Mouse (Mus musculus) stomach, postnatal 0 days (tissue): Measurements from ENCODE around the gene Olfr299.

Experiments
- CTCF ChIP-seq: IDR thresholded peaks from 2 replicates; pipeline ENCODE4 v1.5.1; 2016; ENCODE audit warnings: antibody characterized with exemption, low read depth, mild to moderate bottlenecking, moderate library complexity
- EP300 ChIP-seq: optimal IDR thresholded peaks from 2 replicates; pipeline ENCODE3; 2016; ENCODE audit warnings: antibody characterized with exemption

- TF ChIP-seq CTCF, result no peak
- TF ChIP-seq EP300, result no peak
Observed at GRCm38 (mm10) chr7:86459621-86460020, at the start of gene Olfr299.
